In the genomic region with DNA sequence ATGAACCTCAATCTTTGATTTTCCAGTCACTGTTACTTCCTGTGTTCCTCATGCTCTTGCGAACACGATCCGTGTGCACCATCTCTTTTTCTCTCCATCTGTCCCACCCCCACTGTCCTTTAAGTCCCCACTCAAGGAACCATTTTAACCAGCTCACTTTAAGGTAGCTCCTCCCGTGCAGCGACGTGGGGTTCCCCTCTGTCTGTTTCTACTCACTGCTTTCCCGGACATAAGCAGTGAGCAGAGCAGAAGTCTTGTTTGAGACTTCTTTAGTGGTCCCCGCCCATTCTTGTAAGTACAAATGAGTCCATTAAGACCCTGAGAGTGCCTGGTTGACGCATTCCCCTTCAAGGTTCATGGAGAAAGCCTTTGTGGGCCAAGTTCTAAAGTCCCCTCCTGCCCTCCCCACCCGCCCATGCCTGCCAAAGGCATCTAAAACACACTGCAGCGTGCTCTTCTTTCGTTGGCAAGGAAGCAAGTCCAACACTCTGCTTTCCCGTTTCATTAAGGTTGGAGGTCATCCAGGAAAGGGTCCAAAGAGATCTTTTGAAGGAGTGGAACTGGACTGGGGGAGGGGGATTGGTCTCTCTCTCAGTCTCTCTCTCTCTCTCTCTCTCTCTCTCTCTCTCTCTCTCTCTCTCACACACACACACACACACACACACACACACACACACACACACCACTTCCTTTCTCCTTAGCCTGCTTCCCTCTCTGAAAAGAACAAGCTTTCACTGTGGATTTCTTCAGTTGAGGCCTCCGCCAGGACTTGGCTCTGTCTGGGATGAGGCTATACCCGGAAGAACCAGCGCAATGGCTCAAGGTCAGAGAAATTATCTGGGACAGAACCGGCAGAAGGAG, we compare ENCODE assay signal across 8 mouse cellular contexts. TPM values are rescaled to one million over a fixed set of nuclear protein-coding genes. Genes with fewer than 3 reads are reported as not detected.
A peak's percentile ranks its signal among the peaks of the same experiment; 100 is the strongest.
DNase-seq lines count a peak whose midpoint lies in the region; ATAC-seq and TF ChIP-seq lines count a peak whose summit lies in the region.

No protein-coding gene starts in this region.

- H3K9ac ChIP-seq in hindbrain, embryonic 12.5 days: no peak overlapping the region
- H3K9ac ChIP-seq in hindbrain, embryonic 11.5 days (ENCODE audit: low read depth, low read length): no peak overlapping the region
- H3K9ac ChIP-seq in heart, embryonic 15.5 days: no peak overlapping the region
- H3K9ac ChIP-seq in lung, embryonic 14.5 days: no peak overlapping the region

- H3K4me3 ChIP-seq in hindbrain, embryonic 12.5 days: no peak overlapping the region
- H3K4me3 ChIP-seq in hindbrain, embryonic 11.5 days (ENCODE audit: low read depth, low read length): no peak overlapping the region
- no peak overlapping the region for H3K4me3 ChIP-seq in heart, embryonic 15.5 days
- no peak overlapping the region for H3K4me3 ChIP-seq in lung, embryonic 14.5 days (ENCODE audit: low read depth, low read length)

- DNase-seq in hindbrain, embryonic 11.5 days (ENCODE audit: low spot score): no peak
- DNase-seq in adrenal gland, postnatal 14 days: peak; percentile 64
- peak; percentile 91 for DNase-seq in lung, embryonic 14.5 days
- no peak for DNase-seq in embryo, embryonic 9.5 days (ENCODE audit: extremely low spot score)
- DNase-seq in urinary bladder, adult 2 months (ENCODE audit: low spot score): no peak
- DNase-seq in urinary bladder, postnatal 10 days (ENCODE audit: low spot score): no peak

- H3K9me3 ChIP-seq in hindbrain, embryonic 12.5 days (replicated peaks): peaks cover 3% of the 10 kb centered on the region; the same call in 1 of the 2 replicates
- H3K9me3 ChIP-seq in hindbrain, embryonic 11.5 days (ENCODE audit: control insufficient read depth, low read length): no peaks in the 10 kb centered on the region
- no peaks in the 10 kb centered on the region for H3K9me3 ChIP-seq in heart, embryonic 15.5 days (replicated peaks)
- no peaks in the 10 kb centered on the region; the same call in 1 of the 2 replicates for H3K9me3 ChIP-seq in lung, embryonic 14.5 days (ENCODE audit: low read depth, low read length)

- no peak overlapping the region for H3K4me2 ChIP-seq in hindbrain, embryonic 12.5 days (replicated peaks)
- H3K4me2 ChIP-seq in hindbrain, embryonic 11.5 days (replicated peaks; ENCODE audit: low read depth, low read length): no peak overlapping the region
- H3K4me2 ChIP-seq in heart, embryonic 15.5 days: peak overlapping the region; percentile 37; the same call in 1 of the 2 replicates
- H3K4me2 ChIP-seq in lung, embryonic 14.5 days: peak overlapping the region; percentile 36

- WGBS in hindbrain, embryonic 12.5 days: 78% methylated on average over 17 of the region's 17 CpGs
- WGBS in hindbrain, embryonic 11.5 days: 82% methylated on average over 17 of the region's 17 CpGs
- WGBS in heart, embryonic 15.5 days: 56% methylated on average over 17 of the region's 17 CpGs
- 36% methylated on average over 17 of the region's 17 CpGs for WGBS in lung, embryonic 14.5 days

- no peaks in the 10 kb centered on the region for H3K27me3 ChIP-seq in hindbrain, embryonic 12.5 days
- no peaks in the 10 kb centered on the region for H3K27me3 ChIP-seq in hindbrain, embryonic 11.5 days (ENCODE audit: control insufficient read depth, insufficient read depth, low read length)
- no peaks in the 10 kb centered on the region for H3K27me3 ChIP-seq in heart, embryonic 15.5 days
- H3K27me3 ChIP-seq in lung, embryonic 14.5 days (ENCODE audit: insufficient read depth, low read length): no peaks in the 10 kb centered on the region

- H3K4me1 ChIP-seq in hindbrain, embryonic 12.5 days: 0 out of 2 replicates have a peak, but pooled peaks cover 5% of the 10 kb centered on the region
- H3K4me1 ChIP-seq in hindbrain, embryonic 11.5 days (replicated peaks; ENCODE audit: control insufficient read depth, insufficient read depth, low read length): no peaks in the 10 kb centered on the region
- H3K4me1 ChIP-seq in heart, embryonic 15.5 days (replicated peaks): peaks cover 39% of the 10 kb centered on the region
- peaks cover 24% of the 10 kb centered on the region for H3K4me1 ChIP-seq in lung, embryonic 14.5 days (ENCODE audit: insufficient read depth)

- peak overlapping the region; percentile 30; the same call in 1 of the 2 replicates for H3K27ac ChIP-seq in hindbrain, embryonic 12.5 days
- H3K27ac ChIP-seq in hindbrain, embryonic 11.5 days (ENCODE audit: low read depth, low read length): no peak overlapping the region
- peak overlapping the region; percentile 80 for H3K27ac ChIP-seq in heart, embryonic 15.5 days
- peak overlapping the region; percentile 80 for H3K27ac ChIP-seq in lung, embryonic 14.5 days (ENCODE audit: low read depth)

- no peaks in the 10 kb centered on the region for H3K36me3 ChIP-seq in hindbrain, embryonic 12.5 days
- no peaks in the 10 kb centered on the region for H3K36me3 ChIP-seq in hindbrain, embryonic 11.5 days (ENCODE audit: control insufficient read depth, insufficient read depth, low read length)
- no peaks in the 10 kb centered on the region for H3K36me3 ChIP-seq in heart, embryonic 15.5 days
- H3K36me3 ChIP-seq in lung, embryonic 14.5 days (ENCODE audit: insufficient read depth): no peaks in the 10 kb centered on the region

- TF ChIP-seq CTCF in lung, embryonic 14.5 days (IDR thresholded peaks at IDR 0.05; ENCODE audit: low read depth): no peak

- no peak for ATAC-seq in hindbrain, embryonic 12.5 days (ENCODE audit: low FRiP score)
- no peak for ATAC-seq in hindbrain, embryonic 11.5 days (ENCODE audit: low FRiP score)
- peak; percentile 73 for ATAC-seq in heart, embryonic 15.5 days (replicated peaks; ENCODE audit: insufficient number of reproducible peaks, insufficient read depth, low FRiP score, low read depth)
- peak; percentile 68 for ATAC-seq in lung, embryonic 14.5 days (ENCODE audit: insufficient read depth)

RNA-seq across cellular contexts. Expression of a gene that starts 30.9 kb away (rescaled TPM):
- 8.1 and 8.3 TPM in 2 replicates for polyA plus RNA-seq in hindbrain, embryonic 12.5 days (2016; fragmentation: Nextera tagmentation; extraction: Ambion mirVana)
- 6.4 and 7.7 TPM in 2 replicates for polyA plus RNA-seq in hindbrain, embryonic 11.5 days (2014; fragmentation: Nextera tagmentation; extraction: Ambion mirVana)
- total RNA-seq in adrenal gland, postnatal 14 days (2021): 35.6 and 42.1 TPM in 2 replicates
- polyA plus RNA-seq in heart, embryonic 15.5 days (2015; fragmentation: Nextera tagmentation; extraction: Ambion mirVana): 82.2 and 93.0 TPM in 2 replicates
- polyA plus RNA-seq in lung, embryonic 14.5 days (2014; fragmentation: Nextera tagmentation; extraction: Ambion mirVana): 67.5 and 80.9 TPM in 2 replicates
- polyA plus RNA-seq in urinary bladder, adult 2 months (2012; rRNA removed): 10.6 and 14.3 TPM in 2 replicates

Comparison
In these comparisons a context has a peak if more than half of its experiments do, and no peak if none do; other contexts are left out.
1. ATAC-seq: peak in heart, embryonic 15.5 days (single experiment) and lung, embryonic 14.5 days (single experiment); none in hindbrain, embryonic 12.5 days (single experiment) and hindbrain, embryonic 11.5 days (single experiment).
2. H3K4me2 ChIP-seq: peak in heart, embryonic 15.5 days (single experiment) and lung, embryonic 14.5 days (single experiment); none in hindbrain, embryonic 12.5 days (single experiment) and hindbrain, embryonic 11.5 days (single experiment).
3. DNase-seq: peak in adrenal gland, postnatal 14 days (single experiment) and lung, embryonic 14.5 days (single experiment); none in hindbrain, embryonic 11.5 days (single experiment), embryo, embryonic 9.5 days (single experiment), urinary bladder, adult 2 months (single experiment) and urinary bladder, postnatal 10 days (single experiment).